Mouse (Mus musculus) lung, postnatal 4 days (tissue): ENCODE results near the gene Gm43738.
"Not testable (repeated sequence)": the region's sequence is repeated elsewhere in the genome, so short reads cannot be mapped to it uniquely, and the experiment has no call there.

Experiments used
- DNase-seq, 2 experiments: peaks; one replicate each; pipeline ENCODE4 v3.0.0; 2021

Gene Gm43738

DNA sequence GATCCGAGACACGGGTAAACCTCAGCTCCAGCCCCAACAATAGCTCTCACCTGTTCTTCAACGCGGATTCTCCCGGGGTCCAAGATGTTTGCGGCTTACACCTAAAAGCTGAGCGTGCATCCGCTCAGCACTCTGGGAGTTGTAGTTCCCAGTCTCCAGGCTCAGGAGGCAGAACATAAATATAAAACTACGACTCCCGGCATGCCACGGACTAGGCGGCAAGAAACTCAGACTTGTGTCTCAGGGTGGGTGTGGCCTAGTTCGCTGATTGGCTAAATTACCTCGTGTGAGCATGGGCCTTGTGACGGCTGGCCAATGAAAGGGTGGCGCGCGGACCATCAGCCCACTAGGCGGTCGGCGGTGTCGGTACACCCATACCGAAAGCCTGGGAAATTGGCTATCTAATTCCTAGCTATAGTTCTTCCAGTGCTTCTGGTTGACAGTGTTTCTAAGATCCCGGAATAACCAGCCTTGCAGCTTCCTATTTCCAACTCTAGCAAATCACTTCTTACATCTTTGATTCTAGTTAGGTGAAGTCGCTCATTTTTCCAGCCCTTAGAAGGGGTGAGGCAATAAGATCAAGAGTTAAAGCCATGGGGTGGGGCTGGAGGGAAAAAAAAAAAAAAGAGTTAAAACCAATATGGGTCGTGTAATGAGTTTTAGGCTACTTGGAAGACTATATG is 1.1 kb upstream of the Gm43738 start, which contains the start of gene Fdps:
Gene Fdps, minus strand, starts transcription at position 148 of the 683 bp plus-strand sequence.
- DNase-seq: peak; percentile 96 to 97

DNA sequence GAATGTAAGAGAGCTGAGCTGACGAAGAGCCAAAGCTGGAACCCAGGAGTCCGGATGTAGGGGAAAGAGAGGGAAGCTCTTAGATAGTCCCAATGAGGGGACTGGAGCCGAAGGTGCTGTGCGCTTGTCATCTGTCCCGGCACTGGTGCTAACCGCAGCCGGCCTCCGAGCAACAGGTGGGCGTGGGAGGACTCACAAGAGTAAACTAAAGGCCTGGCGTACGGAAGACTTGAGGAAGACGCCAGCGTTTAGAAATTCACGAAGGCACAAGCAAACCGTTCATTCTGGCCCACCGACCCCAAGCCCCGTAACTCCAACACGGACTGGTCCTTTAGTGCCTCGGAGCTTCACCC is 536 bp upstream of the Gm43738 start:
- no peak for DNase-seq

DNA sequence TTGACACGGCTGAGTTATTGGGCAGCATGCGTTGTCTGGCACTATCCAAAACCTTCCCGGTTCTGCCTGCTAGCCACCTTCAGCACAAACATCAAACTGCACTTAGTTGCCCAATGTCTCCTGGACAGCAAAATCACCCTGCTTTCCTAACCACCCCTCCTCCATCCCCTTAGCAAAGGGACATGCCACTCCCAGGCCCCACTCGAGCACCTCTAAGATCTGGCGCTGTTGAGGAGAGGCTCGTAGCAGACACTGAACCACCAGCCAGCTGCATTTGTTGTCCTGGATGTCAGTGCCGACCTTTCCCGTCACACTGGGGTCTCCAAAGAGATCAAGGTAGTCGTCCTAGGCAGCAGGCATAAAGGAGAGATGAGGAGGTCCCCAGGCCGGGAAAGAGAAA is 6.9 kb downstream of the Gm43738 start:
- DNase-seq: no peak

DNA sequence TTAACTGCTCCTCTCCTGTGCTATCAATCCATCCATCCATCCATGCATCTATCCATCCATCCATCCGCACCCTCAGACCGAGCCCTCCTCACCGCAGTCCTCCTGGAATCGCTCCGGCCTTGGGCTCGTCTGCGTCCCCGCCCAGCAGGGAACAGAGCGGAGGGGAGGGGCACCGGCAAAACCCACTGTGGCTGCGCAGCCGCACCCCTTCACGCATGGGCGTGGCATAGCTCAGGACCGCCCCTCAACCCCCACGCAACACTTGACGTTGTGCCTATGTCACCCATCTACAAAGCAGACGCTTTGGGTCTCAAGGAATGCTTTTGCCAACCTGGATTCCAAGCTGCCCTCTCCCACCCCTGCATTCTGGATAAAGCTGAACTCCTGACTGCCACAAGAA is 7.7 kb downstream of the Gm43738 start, which contains the start of gene Rusc1:
Gene Rusc1, minus strand, starts transcription at position 137 of the 400 bp plus-strand sequence.
- peak; percentile 91 to 92 for DNase-seq

DNA sequence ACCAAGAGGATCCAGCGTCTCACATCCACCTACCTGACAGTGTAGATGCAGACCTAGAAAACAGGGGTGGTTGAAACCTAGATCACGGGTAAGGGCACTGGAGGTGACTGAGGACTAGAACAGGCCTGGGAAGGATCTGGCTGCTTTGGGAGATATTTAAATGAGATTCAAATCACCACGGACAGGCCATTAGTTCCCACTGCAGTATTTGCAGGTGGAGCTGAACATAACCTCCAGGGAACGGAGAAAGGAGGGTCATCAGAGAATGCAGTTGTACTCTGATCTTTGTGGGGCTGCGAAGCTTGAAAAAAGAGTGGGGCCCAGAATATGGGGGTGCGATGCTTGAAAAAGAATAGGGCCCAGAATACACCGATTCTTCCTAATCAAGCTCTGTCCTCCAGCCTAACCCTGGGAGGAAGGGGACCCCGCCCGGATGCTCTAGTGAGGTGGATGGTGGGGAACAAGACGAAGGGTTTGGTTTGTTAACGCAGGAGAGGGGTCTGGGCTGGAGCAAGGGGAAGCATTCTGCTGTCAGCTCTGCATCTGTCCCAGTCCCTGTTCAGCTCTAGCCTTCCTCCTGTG is 8.3 kb downstream of the Gm43738 start:
- no peak for DNase-seq

DNA sequence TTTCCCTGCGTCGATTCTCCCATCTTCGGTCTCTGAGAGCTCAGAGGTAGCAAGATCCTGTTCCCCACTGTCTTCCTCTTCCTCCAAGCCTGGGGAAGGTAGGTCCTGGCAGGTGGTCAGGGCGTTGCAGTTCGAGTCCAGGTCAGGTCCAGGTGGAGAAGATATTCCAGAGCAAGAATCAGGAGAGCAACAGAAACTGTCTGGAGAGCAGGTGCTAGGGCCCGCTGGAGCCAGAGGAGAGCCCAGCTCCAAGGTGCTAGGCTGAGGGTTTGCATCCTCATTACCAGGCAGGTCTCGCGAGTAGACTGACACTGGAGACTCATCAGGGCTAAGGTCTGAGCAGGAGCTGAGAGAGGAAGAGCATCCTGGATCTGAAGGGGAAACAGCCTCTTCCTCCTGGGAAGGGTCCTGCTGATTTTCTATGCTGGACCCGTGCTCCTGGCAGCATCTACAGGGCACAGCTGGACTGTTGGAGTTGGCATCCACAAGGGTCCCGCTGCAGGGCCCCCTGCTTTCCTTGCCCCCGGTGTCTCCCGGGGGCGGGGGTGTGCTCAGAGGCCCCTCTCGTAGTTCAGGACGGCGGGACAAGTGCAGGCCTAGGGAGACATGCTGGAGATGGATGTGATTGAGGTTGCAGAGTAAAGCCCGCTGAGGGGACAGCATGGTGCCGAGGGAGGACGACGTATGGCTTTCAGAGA is 8.9 kb downstream of the Gm43738 start:
- DNase-seq: no peak

DNA sequence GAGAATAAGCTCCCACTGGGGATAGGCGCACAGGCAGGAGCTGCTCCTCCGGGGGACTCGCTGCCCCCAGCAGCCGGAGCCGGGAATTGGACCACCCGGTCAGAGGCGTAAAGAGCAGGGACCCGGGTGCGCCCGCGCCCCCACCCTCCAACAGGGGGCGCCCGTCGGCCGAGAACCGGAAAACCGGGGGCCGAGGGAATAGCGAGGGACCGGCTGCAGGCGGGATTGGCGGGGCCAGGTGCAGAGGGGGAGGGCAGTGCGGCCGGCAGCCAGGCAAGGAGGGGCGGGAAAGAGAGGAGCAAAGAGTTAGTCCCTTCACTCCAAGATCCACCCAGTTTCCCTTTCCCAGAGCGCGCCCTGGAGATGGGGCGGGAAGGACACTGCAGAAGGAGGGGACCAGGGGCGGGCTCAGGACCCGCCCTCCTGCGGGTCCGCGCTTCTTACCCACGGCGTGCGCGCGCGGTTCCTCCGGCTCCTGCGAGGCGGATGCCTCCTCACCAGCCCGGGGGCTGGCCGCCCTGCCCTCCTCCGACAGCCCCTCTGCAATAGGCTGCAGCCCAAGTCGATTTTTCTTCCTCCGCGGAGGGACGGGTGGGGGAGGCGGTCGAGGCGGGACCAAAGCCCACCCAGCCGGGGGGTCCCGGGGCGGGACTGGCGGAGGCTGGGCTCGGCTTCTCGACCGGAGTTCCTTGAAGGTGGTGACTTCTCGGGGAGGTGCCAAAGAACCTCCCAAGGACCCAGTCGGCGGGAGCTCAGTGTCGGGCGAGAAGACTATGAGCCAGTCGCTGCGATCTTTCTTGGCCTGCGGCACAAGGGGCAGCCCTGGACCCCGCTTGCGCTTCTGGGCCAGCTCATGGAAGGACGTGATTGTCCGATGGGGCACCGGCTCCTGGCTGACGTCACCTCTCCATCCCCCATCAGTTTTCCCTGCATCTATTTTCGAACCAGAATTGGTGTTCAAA is 9.9 kb downstream of the Gm43738 start:
- DNase-seq: peak; percentile 86 to 88

DNA sequence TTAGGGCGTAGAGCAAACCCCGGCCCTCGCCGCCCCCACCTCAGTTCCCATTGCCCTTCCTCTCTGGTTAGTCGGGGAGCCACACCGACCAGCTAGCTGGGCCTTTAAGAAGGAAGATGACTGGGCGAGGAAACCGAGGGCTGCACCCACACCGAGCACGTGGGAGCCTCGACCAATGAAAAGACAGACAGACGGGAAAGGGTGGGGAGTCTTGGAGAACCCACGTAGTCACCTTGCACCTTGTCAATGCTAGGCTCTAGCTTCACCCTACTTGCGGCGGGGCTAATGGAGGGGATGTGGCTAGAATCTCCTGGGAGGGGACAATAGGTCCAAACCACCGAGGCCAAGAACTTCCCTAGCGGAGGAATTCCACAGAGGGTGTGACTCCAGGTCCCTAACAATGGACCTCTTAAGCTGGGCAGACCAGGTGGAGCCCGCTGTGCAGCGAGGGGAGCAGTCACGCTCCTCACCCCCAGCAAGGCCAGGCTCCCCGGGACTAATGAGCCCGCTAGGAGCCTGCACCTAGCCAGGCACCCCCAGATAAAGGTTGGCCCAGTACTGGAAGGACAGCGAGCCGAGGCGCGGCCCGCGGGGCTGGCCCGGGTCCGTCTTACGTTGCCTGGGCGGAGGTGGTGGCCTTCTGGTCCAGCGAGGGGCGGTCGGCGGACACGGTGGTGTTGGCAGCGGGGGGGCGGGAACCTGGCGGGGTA is 10.9 kb downstream of the Gm43738 start:
- peak; percentile 88 to 89 for DNase-seq

DNA sequence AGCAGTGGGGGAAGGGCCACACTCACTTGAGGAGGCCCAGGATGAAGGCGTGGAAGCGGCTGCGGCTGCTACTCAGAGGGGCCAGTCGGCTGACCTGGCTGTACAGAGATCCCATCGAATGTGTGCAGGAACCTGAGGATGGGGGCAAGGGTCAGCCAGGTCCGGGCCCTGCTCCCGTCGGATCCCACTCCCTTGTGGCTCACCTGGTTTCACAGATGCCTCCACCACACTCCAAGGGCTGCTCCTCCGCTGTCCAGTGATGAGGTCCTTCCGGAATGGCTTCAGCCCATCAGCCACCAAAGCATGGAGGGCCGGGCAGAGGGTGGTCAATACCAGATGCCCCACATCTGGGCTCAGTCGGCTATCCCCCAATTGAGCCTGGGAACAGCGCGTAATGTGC is 11.9 kb downstream of the Gm43738 start:
- no peak for DNase-seq

DNA sequence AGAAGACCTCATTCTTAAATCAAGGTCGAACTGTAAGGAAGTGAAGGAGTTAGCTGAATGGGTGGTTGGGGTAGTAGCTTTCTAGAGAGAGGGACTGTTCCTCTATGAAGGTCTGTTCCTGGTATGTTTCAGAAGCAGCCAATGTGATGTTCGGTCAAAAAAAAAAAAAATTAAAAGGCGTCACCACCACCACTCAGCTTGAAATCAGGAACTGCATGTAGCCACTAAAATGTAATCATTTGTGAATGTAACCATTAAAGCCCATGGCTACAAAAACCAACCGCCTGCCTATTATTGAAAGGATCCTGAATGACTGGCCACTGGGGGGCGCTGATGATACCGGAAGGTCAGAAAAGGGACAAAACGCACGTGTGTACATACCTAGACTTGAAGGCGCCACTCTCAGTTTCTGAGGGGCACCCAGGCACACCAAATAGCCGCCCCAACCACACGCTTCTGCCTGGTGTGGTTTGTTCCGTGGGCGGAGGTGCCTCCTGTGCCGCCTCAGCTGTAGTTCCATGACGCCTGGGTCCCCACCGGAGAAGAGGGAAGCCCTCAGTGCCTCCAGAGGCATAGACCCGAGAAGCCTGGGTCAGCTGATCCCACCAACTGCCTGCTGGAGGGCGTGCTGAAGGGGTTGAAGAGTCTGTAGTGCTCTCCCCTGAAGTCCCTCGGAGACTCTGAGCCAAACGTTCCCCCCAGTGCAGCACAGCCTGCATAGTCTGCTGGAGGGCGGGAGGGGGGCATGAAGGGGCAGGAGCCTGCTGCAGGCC is 13.4 kb downstream of the Gm43738 start:
- peak; percentile 78 to 86 for DNase-seq

DNA sequence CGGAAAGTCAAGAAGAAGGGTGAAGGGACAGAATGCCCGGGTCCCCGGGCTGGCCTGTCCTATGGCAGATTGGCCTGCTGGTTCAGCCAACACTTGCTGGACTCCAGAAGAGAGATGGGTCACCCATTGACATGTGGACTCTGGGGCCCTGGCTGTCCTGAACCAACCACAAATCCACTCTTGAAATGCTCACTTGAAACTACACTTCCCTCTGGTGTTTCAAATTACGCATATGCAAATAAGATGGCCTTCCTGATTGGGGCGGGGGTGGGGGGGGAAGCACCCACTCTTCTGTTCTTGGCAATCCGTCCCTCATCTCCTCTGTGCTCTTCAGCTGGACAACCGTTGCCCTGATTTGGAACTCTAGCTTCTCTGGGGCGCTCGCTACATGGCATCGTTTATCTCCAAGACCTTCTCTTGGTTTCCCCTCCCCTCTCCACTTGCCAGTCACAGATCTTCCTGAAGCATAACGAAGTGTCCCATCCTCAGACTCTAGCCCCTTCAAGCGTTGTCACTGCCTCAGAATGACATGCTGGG is 16.2 kb downstream of the Gm43738 start:
- no peak for DNase-seq

DNA sequence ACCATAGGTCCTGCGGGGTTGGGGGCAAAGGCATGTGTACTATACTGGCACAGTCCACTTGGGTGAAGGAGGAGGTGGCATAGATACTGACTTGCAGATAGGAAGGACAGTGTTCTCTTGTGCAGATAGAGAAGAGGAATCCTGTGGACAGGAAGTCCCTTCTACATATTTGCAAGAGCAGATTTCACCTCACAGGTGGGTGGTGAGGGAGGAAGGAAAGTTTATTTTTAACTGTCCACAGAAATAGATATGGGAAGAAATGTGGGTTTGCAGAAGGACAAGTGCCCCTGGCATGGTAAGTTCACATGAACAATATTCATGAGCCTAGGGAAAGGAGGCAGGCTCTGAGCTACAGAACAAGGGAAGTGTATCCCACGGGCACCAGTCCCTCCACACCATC is 16.8 kb downstream of the Gm43738 start:
- no peak for DNase-seq

DNA sequence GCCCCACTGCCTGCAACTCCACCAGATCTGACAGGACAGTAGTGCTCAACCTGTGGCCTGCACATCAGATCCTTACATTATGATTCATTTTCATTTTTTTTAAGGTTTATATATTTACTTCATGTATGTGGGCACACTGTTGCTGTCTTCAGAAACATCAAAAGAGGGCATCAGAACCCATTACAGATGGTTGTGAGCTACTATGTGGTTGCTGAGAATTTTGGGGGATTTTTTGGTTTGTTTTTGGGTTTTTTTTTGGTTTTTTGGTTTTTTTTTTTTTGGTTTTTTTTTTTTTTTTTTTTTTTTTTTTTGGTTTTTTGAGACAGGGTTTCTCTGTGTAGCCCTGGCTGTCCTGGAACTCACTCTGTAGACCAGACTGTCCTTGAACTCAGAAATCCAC is 18.6 kb downstream of the Gm43738 start:
- DNase-seq: not testable (repeated sequence)

DNA sequence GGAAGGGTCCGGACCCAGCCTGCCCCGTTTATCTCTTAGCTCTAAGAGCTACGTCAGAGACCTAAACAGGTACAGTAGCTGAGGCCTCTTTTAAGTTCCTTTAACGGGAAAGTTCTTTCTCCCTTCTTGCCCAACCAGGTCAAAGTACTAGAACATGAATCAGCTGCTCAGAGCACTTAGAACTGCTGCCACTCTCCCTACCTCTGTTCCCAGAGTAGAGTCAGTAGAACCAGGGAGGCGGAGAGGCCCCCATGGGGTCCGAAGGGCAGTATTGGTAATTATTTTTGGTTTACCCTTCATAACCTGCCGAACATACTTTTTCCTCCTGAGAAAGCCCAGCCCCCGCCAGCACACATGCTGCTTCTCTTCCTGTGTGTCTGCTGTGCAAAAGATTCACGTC is 23.5 kb downstream of the Gm43738 start:
- no peak for DNase-seq

DNA sequence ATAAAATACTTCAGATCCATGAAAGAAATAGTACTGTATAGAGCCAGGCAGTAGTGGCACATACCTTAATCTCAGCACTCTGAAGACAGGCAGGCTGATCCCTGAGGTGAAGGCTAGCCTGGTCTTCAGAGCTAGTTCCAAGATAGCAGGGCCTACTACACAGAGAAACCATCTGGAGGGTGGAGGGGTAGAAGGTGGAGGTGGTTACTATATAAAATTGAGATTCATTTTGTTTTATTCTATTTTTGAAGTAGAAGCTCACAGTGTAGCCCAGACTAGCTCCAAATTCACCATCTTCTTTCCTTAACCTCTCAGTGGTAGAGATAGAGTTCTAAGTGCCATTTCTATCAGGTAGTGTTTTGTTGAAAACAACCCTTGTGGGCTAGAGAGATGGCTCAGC is 33.6 kb downstream of the Gm43738 start:
- no peak for DNase-seq

DNA sequence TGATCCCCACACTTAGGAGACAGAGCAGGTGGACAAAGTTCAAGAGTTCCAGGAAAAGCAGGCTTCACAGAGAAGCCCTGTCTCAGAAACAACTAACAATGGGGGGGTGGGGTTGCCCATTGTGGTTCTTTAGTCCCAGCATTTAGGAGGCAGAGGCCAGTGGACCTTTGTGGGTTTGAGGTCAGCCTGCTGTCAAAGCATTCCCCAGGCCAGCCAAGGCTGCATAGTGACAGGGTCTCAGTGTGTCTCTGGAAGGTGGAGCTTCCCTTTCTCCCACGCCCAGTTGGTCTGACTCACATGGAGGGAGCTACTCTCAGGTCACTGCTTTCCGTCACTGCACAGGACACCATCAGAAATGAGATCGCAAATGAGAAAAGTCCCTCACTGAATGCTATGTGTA is 39.2 kb downstream of the Gm43738 start:
- DNase-seq: no peak

DNA sequence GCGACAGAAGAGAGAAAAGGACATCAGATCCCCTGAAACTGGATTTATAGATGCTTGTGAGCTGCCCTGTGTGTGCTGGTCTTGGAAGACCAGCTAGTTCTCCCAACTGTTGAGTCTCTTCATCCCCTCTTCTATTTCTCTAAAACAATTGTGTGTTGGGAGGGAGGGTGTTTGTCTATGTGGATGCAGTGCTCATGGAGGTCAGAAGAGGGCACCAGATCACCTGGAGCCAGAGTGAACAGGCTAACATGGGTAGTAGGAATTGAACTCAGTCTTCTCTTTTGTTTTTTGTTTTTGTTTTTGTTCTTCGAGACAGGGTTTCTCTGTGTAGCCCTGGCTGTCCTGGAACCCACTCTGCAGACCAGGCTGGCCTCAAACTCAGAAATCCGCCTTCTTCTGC is 42.1 kb downstream of the Gm43738 start:
- peak in 1 of 2 experiments; percentile 21 for DNase-seq

DNA sequence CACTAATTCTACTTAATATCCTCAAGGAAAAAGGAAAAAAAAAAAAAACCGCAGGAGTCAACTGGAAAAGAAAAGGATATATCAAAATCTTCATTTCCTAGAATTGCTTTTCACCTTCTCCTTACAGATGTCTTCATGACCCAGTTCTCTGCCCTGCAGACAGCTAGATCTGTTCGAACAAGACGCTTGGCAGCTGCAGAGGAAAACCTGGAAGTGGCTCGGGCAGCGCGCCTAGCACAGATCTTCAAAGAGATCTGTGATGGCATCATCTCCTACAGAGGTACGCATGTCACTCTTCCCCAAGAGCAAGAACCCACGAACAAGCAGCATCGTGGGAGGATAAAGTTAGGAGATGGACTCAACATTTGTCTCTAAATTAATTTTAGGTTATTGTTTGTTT is 42.5 kb downstream of the Gm43738 start:
- DNase-seq: no peak

DNA sequence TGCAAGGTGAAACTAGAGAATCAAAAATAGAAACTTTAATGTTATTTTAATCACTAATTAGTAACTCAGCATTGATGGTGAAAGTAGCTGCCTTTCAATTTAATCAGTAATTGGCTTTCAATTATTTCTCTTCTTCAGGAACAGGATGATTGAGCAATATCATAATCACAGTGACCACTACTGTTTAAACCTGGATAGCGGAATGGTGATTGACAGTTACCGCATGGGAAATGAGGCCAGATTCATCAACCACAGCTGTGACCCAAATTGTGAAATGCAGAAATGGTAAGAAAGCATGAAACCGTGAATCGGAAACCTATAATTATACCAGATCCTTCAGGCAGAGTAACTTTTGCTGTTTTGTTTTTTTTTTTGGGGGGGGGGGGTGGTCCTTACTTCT is 57.5 kb downstream of the Gm43738 start:
- no peak for DNase-seq
